Mouse (Mus musculus) heart, embryonic 11.5 days (tissue): ENCODE results near the gene Tex45. TPM values are rescaled to one million over a fixed set of nuclear protein-coding genes. Genes with fewer than 3 reads are reported as not detected.

Experiments
- ATAC-seq: fragments of 200-750 bp; cut with Nextera tagmentation; replicated peaks from 2 replicates; pipeline ENCODE4 v1.8.0; 2017; ENCODE audit warnings: moderate library complexity; ENCODE audit not compliant: insufficient number of reproducible peaks, low FRiP score, low TSS enrichment
- H3K27ac ChIP-seq: fragments of 300-500 bp; sonication (generic); 2 replicates; pipeline ENCODE4 v1.5.1; 2014; ENCODE audit warnings: mild to moderate bottlenecking, low read depth, low read length
- H3K27me3 ChIP-seq: fragments of 300-500 bp; sonication (generic); 2 replicates; pipeline ENCODE4 v1.6.1; 2014; ENCODE audit warnings: mild to moderate bottlenecking, low read length, mixed read lengths; ENCODE audit not compliant: control insufficient read depth, insufficient read depth
- H3K36me3 ChIP-seq: fragments of 300-500 bp; sonication (generic); 2 replicates; pipeline ENCODE4 v1.6.1; 2014; ENCODE audit warnings: mild to moderate bottlenecking, low read length, moderate library complexity, mixed read lengths; ENCODE audit not compliant: control insufficient read depth, insufficient read depth
- H3K4me1 ChIP-seq: fragments of 300-500 bp; sonication (generic); 2 replicates; pipeline ENCODE4 v1.6.1; 2014; ENCODE audit warnings: low read length; ENCODE audit not compliant: control insufficient read depth, insufficient read depth
- H3K4me2 ChIP-seq: fragments of 300-500 bp; sonication (generic); 2 replicates; pipeline ENCODE4 v1.6.1; 2014; ENCODE audit warnings: mild to moderate bottlenecking, moderate library complexity
- H3K4me3 ChIP-seq: fragments of 300-500 bp; sonication (generic); 2 replicates; pipeline ENCODE4 v1.5.1; 2014; ENCODE audit warnings: low read depth, low read length
- H3K9ac ChIP-seq: fragments of 300-500 bp; sonication (generic); 2 replicates; pipeline ENCODE4 v1.6.1; 2014; ENCODE audit warnings: mild to moderate bottlenecking, low read depth, low read length, moderate library complexity
- H3K9me3 ChIP-seq: fragments of 300-500 bp; sonication (generic); replicated peaks from 2 replicates; pipeline ENCODE4 v1.6.1; 2016; ENCODE audit warnings: low read length; ENCODE audit not compliant: control insufficient read depth
- WGBS: fragments of 180-500 bp; shearing (Covaris S2); extraction: QIAGEN DNeasy Blood & Tissue Kit; methylation state at CpG from one replicate; pipeline ENCODE4 v1.1.7; 2014; ENCODE audit not compliant: insufficient replicate concordance; 5-methylcytosine and 5-hydroxymethylcytosine counted together
- polyA plus RNA-seq: library from polyadenylated mRNA; unstranded; fragments of >200 nt; fragmentation: Nextera tagmentation; extraction: Ambion mirVana; gene quantifications from 2 replicates; pipeline ENCODE4 v1.2.1, GENCODE M21; 2014

Tex45 gene
- polyA plus RNA-seq, 1 experiment from 2014 or later, result not detected

DNA sequence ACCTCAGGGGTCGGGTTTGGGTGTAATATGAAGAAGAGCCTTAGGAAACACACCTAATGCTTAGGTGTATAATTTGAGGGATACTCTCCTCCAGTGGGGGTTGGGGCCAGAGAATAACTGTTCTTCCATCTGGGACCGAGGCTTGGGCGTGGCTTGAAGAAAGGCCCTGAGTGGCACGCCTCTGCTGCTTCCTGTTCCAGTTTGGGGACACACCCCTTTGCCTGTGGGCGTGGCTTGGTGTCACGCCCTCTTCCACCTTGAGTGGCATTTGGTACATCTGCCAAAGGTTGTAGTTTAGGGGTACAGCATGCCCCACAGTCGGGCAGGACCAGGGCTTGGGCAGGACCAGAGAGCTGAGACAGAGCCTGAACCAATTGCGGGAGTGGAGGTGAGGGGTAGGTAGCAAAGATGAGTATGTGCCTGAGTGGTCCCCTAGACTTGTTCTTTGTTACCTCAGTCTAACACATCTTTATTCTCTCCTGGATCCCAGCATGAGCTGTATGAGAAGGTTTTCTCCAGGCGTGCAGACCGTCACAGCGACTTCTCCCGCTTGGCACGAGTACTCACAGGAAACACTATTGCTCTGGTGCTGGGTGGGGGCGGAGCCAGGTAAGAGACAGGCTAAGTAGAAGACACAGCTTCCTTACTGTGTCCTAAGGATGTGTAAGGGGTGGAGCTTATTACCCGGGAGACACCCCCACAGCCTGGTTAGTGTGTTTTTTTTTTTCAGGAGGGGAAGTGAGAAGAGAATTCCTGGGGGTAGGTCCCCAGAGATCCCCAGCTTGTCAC is 65.6 kb downstream of the Tex45 start:
- Histone ChIP-seq H3K9ac (no peak overlapping the region), H3K27me3 (no peaks in the 10 kb centered on the region), H3K4me2 (no peak overlapping the region), H3K4me1 (no peaks in the 10 kb centered on the region), H3K27ac (no peak overlapping the region), H3K36me3 (peaks cover 8% of the 10 kb centered on the region), H3K9me3 (no peaks in the 10 kb centered on the region), H3K4me3 (no peak overlapping the region)
- ATAC-seq, result peak; percentile 58
- 55% methylated on average over 15 of the region's 15 CpGs for WGBS

Other genes with a start within 250 kb of the Tex45 start
- gene Insr, start 191.2 kb upstream of the Tex45 start, polyA plus RNA-seq, result 39.2 and 45.7 TPM in 2 replicates
- gene A430078G23Rik, start 117.4 kb upstream of the Tex45 start, polyA plus RNA-seq, result 0.10 TPM in 1 of 2 replicates, not detected in the other
- gene Arhgef18, start 77.9 kb upstream of the Tex45 start, polyA plus RNA-seq, result 5.3 and 6.2 TPM in 2 replicates
- 2.7 and 3.1 TPM in 2 replicates for gene Pex11g, start 3.2 kb upstream of the Tex45 start, polyA plus RNA-seq
- gene Zfp358, start 22.3 kb downstream of the Tex45 start, polyA plus RNA-seq, result 11.5 and 19.7 TPM in 2 replicates
- 31.3 and 48.1 TPM in 2 replicates for gene Mcoln1, start 29.6 kb downstream of the Tex45 start, polyA plus RNA-seq
- gene Pnpla6, start 44.5 kb downstream of the Tex45 start, polyA plus RNA-seq, result 14.0 and 15.9 TPM in 2 replicates
- 3.9 and 5.1 TPM in 2 replicates for gene C330021F23Rik, start 97.1 kb downstream of the Tex45 start, polyA plus RNA-seq
- gene Camsap3, start 116.4 kb downstream of the Tex45 start, polyA plus RNA-seq, result 1.6 TPM in 2 replicates
- 32.6 and 34.7 TPM in 2 replicates for gene Xab2, start 150.5 kb downstream of the Tex45 start, polyA plus RNA-seq
- gene Pet100, start 150.7 kb downstream of the Tex45 start, polyA plus RNA-seq, result 109 and 114 TPM in 2 replicates
- gene Pcp2, start 154.7 kb downstream of the Tex45 start, polyA plus RNA-seq, result 0.11 TPM in 1 of 2 replicates, not detected in the other
- 57.7 and 60.2 TPM in 2 replicates for gene Stxbp2, start 160.1 kb downstream of the Tex45 start, polyA plus RNA-seq
- gene Retn, start 184.9 kb downstream of the Tex45 start, polyA plus RNA-seq, result not detected in 2 replicates
- not detected in 2 replicates for gene Mcemp1, start 194.9 kb downstream of the Tex45 start, polyA plus RNA-seq
- gene Fcor, start 201.5 kb downstream of the Tex45 start, polyA plus RNA-seq, result 9.4 and 12.2 TPM in 2 replicates
- gene Trappc5, start 205.4 kb downstream of the Tex45 start, polyA plus RNA-seq, result 26.3 and 33.2 TPM in 2 replicates
- 0.13 and 0.14 TPM in 2 replicates for gene Fcer2a, start 223.3 kb downstream of the Tex45 start, polyA plus RNA-seq
- 4.1 and 4.6 TPM in 2 replicates for gene Clec4g, start 249.8 kb downstream of the Tex45 start, polyA plus RNA-seq